Mouse (Mus musculus): ENCODE measurements at regions not wholly inside any gene's neighbourhood (a gene's known extent, or its start where the extent isn't known, plus 50 kb on each side); places are given as distances from the start of the nearest gene placed in this dataset.

DNA sequence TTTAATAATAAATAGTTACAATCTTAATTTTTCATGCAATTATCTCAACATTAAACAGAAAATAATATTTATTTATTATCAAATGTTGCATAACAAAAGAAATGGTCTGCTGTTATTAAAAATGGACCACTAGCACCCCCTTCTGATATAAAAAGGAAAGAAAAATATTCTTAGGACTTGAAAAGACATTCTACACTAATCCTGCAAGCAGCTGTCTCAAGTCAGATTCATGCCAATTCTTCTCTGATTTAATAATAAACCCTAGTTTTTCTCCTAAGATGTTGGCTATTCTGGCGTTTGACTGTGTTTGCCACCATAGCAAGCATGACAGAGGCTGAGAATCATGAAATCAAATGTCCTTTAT lies 269.3 kb upstream of the Arrdc3 start:
- TF ChIP-seq CTCF (IDR thresholded peaks at IDR 0.05; ENCODE audit: borderline replicate concordance, extremely low read depth, insufficient read depth, insufficient read length) (no peak), POLR2A (IDR thresholded peaks at IDR 0.05; ENCODE audit: borderline replicate concordance, extremely low read depth, insufficient read depth, insufficient read length, poor library complexity, severe bottlenecking) (no peak)
